Mouse (Mus musculus): ENCODE data around the gene Gga3.

- TF ChIP-seq CTCF (IDR thresholded peaks at IDR 0.05): no peak; the same call in 1 of the 2 replicates
- TF ChIP-seq EP300 (IDR thresholded peaks at IDR 0.05): no peak
These were observed 67.7 kb downstream of the Gga3 start, which contains the start of gene Sumo2 for GRCm38 (mm10) chr11:115536038-115536681.

All from lung, postnatal 0 days (tissue).